Mouse (Mus musculus) intestine, postnatal 0 days (tissue): ENCODE data around the gene Gm20696. TPM values are rescaled to one million over a fixed set of nuclear protein-coding genes. Genes with fewer than 3 reads are reported as not detected.
A peak's percentile ranks its signal among the peaks of the same experiment; 100 is the strongest.

Source experiments
- ATAC-seq: fragments of 200-750 bp; cut with Nextera tagmentation; 2 replicates; pipeline ENCODE4 v1.8.0; 2017; ENCODE audit warnings: mild to moderate bottlenecking, moderate TSS enrichment, moderate library complexity
- H3K27ac ChIP-seq: fragments of 300-500 bp; sonication (generic); 2 replicates; pipeline ENCODE4 v1.5.1; 2014; ENCODE audit warnings: mild to moderate bottlenecking, low read depth, low read length, moderate library complexity
- H3K27me3 ChIP-seq: fragments of 300-500 bp; sonication (generic); replicated peaks from 2 replicates; pipeline ENCODE4 v1.6.1; 2014; ENCODE audit warnings: low read length, mixed read lengths; ENCODE audit not compliant: control insufficient read depth, insufficient read depth
- H3K36me3 ChIP-seq: fragments of 300-500 bp; sonication (generic); 2 replicates; pipeline ENCODE4 v1.6.1; 2014; ENCODE audit warnings: mild to moderate bottlenecking, moderate library complexity; ENCODE audit not compliant: control insufficient read depth, insufficient read depth
- H3K4me1 ChIP-seq: fragments of 300-500 bp; sonication (generic); replicated peaks from 2 replicates; pipeline ENCODE4 v1.6.1; 2014; ENCODE audit warnings: antibody characterized with exemption, low read length, mixed read lengths; ENCODE audit not compliant: control insufficient read depth, insufficient read depth
- H3K4me2 ChIP-seq: fragments of 300-500 bp; sonication (generic); replicated peaks from 2 replicates; pipeline ENCODE4 v1.6.1; 2014; ENCODE audit warnings: low read depth, mild to moderate bottlenecking, moderate library complexity
- H3K4me3 ChIP-seq: fragments of 300-500 bp; sonication (generic); 2 replicates; pipeline ENCODE4 v1.5.1; 2014; ENCODE audit warnings: low read depth, low read length
- H3K9ac ChIP-seq: fragments of 300-500 bp; sonication (generic); 2 replicates; pipeline ENCODE4 v1.6.1; 2014; ENCODE audit warnings: mild to moderate bottlenecking, low read depth, low read length
- H3K9me3 ChIP-seq: fragments of 300-500 bp; sonication (generic); 2 replicates; pipeline ENCODE4 v1.6.1; 2016; ENCODE audit warnings: mixed run types; ENCODE audit not compliant: control insufficient read depth
- CTCF ChIP-seq: sonication (generic); IDR thresholded peaks from 2 replicates; pipeline ENCODE4 v1.5.1; 2016; ENCODE audit warnings: low read depth, mild to moderate bottlenecking, control low read depth, antibody characterized with exemption, moderate library complexity
- WGBS: fragments of 180-500 bp; shearing (Covaris S2); extraction: QIAGEN DNeasy Blood & Tissue Kit; methylation state at CpG from one replicate; pipeline ENCODE4 v1.1.7; 2014; 5-methylcytosine and 5-hydroxymethylcytosine counted together
- polyA plus RNA-seq: library from polyadenylated mRNA; unstranded; fragments of >200 nt; fragmentation: Nextera tagmentation; extraction: Ambion mirVana; gene quantifications from 2 replicates; pipeline ENCODE4 v1.2.1, GENCODE M21; 2015

Gm20696 gene
- polyA plus RNA-seq, 1 experiment from 2014 or later = 1.4 TPM

DNA sequence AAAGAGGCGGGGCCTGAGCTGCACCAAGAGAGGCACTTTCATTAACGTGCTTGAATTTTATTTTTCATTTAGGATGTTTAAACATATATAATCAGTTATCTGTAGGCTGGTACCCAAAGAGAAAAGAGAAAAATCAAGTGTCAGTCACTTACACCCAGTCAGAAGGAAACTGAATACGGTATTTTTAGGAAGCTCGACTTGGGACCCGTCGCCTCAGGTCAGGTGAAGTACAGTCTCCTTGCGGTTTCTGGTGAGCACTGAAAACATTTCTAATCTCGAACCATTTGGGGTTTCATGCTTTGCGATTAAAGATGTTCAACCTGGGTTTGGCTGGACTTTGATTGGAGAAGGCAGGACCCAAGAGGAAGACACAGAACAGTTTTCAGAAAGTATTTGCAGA is 385.2 kb downstream of the Gm20696 start:
- no peak for ATAC-seq
- Histone ChIP-seq H3K9me3 (no peaks in the 10 kb centered on the region), H3K4me1 (0 out of 2 replicates have a peak, but pooled peaks cover 4% of the 10 kb centered on the region), H3K36me3 (no peaks in the 10 kb centered on the region), H3K27me3 (no peaks in the 10 kb centered on the region), H3K4me2 (no peak overlapping the region), H3K27ac (no peak overlapping the region), H3K9ac (no peak overlapping the region), H3K4me3 (no peak overlapping the region)
- 89% methylated on average over 9 of the region's 9 CpGs for WGBS
- TF ChIP-seq CTCF = no peak

- no peaks in the 10 kb centered on the region for H3K36me3 ChIP-seq
- no peak overlapping the region for H3K4me3 ChIP-seq
- TF ChIP-seq CTCF = no peak
- 0 out of 2 replicates have a peak, but pooled peaks cover 4% of the 10 kb centered on the region for H3K4me1 ChIP-seq
- no peaks in the 10 kb centered on the region for H3K27me3 ChIP-seq
- ATAC-seq = no peak
- H3K4me2 ChIP-seq = no peak overlapping the region
- H3K9me3 ChIP-seq = no peaks in the 10 kb centered on the region
- no peak overlapping the region for H3K27ac ChIP-seq
- H3K9ac ChIP-seq = no peak overlapping the region
- 72% methylated on average over 5 of the region's 5 CpGs for WGBS
Measured at GRCm38 (mm10) chr6:99280619-99281018, 386.0 kb downstream of the Gm20696 start.

- H3K27me3 ChIP-seq = no peaks in the 10 kb centered on the region
- H3K9ac ChIP-seq = no peak overlapping the region
- no peaks in the 10 kb centered on the region for H3K36me3 ChIP-seq
- no peak overlapping the region for H3K4me2 ChIP-seq
- no peak for TF ChIP-seq CTCF
- H3K4me1 ChIP-seq = peaks cover 11% of the 10 kb centered on the region
- no peak overlapping the region for H3K4me3 ChIP-seq
- no peaks in the 10 kb centered on the region for H3K9me3 ChIP-seq
- no peak for ATAC-seq
- H3K27ac ChIP-seq = no peak overlapping the region
- 64% methylated on average over 1 of the region's 1 CpGs for WGBS
Measured at GRCm38 (mm10) chr6:99277251-99277650, 389.3 kb downstream of the Gm20696 start.

DNA sequence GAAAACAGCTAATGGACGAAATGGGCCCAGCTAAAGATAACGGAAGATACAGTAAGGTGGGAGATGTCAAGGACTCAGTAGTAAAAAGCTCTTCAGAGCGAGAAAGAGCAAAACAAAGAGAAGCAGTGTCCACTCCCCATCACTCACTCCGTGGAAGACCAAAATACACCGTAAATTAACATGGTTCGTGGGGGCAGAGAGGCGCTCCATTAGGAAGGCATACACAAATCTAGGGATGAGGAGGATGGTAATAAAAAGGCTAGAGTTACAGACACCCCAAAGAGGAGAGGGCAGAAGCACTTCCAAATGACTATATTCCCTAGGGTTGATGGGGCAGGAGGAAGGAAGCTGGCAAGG is 390.3 kb downstream of the Gm20696 start:
- H3K4me1 ChIP-seq = peaks cover 11% of the 10 kb centered on the region
- no peaks in the 10 kb centered on the region for H3K9me3 ChIP-seq
- ATAC-seq = no peak
- no peaks in the 10 kb centered on the region for H3K36me3 ChIP-seq
- H3K27me3 ChIP-seq = no peaks in the 10 kb centered on the region
- WGBS = 38% methylated on average over 7 of the region's 7 CpGs
- no peak for TF ChIP-seq CTCF
- H3K4me2 ChIP-seq = no peak overlapping the region; the same call in 1 of the 2 replicates
- peak overlapping the region; percentile 9; the same call in 1 of the 2 replicates for H3K27ac ChIP-seq
- no peak overlapping the region for H3K4me3 ChIP-seq
- no peak overlapping the region for H3K9ac ChIP-seq

GRCm38 (mm10) chr6:99275381-99276296 is 391.0 kb downstream of the Gm20696 start:
- Histone ChIP-seq H3K9me3 (no peaks in the 10 kb centered on the region), H3K4me1 (peaks cover 15% of the 10 kb centered on the region), H3K9ac (no peak overlapping the region), H3K4me3 (peak overlapping the region; percentile 28), H3K27ac (peak overlapping the region; percentile 9; the same call in 1 of the 2 replicates), H3K27me3 (no peaks in the 10 kb centered on the region), H3K4me2 (peak overlapping the region; percentile 63), H3K36me3 (no peaks in the 10 kb centered on the region)
- no peak for TF ChIP-seq CTCF
- 21% methylated on average over 21 of the region's 21 CpGs for WGBS
- 0 out of 2 replicates have a peak, but pooled peaks have one; percentile 48 for ATAC-seq

DNA sequence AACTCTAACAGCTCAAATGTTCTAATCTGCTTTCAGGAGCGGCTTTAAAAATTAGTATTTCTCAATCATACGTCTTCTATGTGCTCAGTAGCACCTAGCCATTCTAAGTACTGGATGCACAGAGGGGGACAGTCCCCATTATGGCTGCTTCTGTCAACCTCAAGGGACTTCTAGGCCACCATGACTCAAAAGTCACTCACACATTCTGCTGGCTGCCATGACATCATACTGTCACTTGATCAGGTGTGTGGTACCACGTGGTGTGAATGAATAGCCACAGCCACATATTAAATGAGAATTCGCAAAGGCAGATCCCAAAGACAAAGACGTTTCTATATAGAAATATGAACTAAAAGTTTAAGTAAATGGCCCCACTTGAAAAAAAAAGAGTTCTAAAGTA is 391.9 kb downstream of the Gm20696 start:
- Histone ChIP-seq H3K27me3 (no peaks in the 10 kb centered on the region), H3K36me3 (no peaks in the 10 kb centered on the region), H3K27ac (peak overlapping the region; percentile 68), H3K9me3 (no peaks in the 10 kb centered on the region), H3K4me1 (peaks cover 15% of the 10 kb centered on the region), H3K9ac (no peak overlapping the region), H3K4me3 (no peak overlapping the region), H3K4me2 (peak overlapping the region; percentile 63; the same call in 1 of the 2 replicates)
- ATAC-seq = no peak
- WGBS = 56% methylated on average over 5 of the region's 5 CpGs
- TF ChIP-seq CTCF = no peak
